Mouse (Mus musculus) left cerebral cortex, adult 2 months (tissue): ENCODE measurements at regions not wholly inside any gene's neighbourhood (a gene's known extent, or its start where the extent isn't known, plus 50 kb on each side); places are given as distances from the start of the nearest gene placed in this dataset.

Source experiments
- DNase-seq, 2 experiments: peaks; one replicate each; pipeline ENCODE4 v3.0.0; 2021 to 2022; ENCODE audit warnings: low spot score in 2 of 2, mixed read lengths in 1 of 2; ENCODE audit errors: extremely low spot score in 1 of 2
- H3K27ac ChIP-seq: fragments of 200-600 bp; 2 replicates; pipeline ENCODE4 v1.8.1; 2022
- H3K4me3 ChIP-seq: fragments of 200-600 bp; 2 replicates; pipeline ENCODE4 v1.8.1; 2022
- CTCF ChIP-seq: fragments of 200-600 bp; IDR thresholded peaks from 2 replicates; pipeline ENCODE4 v1.8.1; 2022; ENCODE audit warnings: antibody characterized with exemption, mild to moderate bottlenecking, moderate library complexity
- intact Hi-C: fragments of 180-260 bp; cut with DNase I; formaldehyde crosslinking; loops from one replicate; pipeline ENCODE4 v1.15.1; 2025

- Histone ChIP-seq H3K27ac (no peak overlapping the region), H3K4me3 (no peak overlapping the region)
- DNase-seq, result no peak
- no peak for TF ChIP-seq CTCF
- intact Hi-C loops, result no loop called here
Measured at GRCm38 (mm10) chr15:5514217-5514616, 270.2 kb upstream of the Ptger4 start.

DNA sequence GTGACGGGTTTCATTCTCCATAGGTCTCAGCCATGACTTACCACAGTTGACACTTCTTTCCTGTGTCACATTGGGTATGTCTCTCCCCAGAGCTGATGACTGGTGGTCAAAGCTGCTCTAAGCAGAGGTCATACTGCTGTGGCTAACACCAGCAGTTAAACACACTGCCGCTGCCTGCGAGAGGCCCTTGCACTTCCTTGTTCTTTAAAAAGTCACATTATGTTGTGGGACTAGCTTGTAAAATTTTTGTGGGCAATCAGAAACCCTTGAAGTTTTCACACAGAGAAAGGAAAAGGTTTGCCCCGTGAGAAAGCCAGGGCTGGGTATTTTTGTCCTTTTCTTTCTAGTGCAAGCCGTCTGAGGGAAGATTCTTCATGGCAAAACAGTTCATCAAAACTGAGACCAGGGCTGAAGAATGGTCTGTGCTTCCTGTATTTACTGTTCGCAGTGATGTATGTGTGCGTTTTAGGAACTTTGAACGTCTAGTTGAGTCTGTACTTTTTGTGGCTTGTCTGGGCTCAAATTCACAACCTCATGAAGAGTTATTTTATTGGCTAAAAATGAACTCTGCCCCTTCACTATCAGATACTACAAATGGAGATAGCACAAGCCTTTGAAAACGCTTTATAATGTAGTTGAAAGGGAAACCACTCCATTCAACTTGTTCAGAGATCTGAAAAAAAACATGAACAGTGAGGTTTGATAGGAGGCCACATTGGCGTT lies 273.4 kb upstream of the Ptger4 start:
- intact Hi-C loops, result no loop called here
- DNase-seq, result no peak
- H3K27ac ChIP-seq, result no peak overlapping the region
- no peak overlapping the region for H3K4me3 ChIP-seq
- TF ChIP-seq CTCF, result no peak

DNA sequence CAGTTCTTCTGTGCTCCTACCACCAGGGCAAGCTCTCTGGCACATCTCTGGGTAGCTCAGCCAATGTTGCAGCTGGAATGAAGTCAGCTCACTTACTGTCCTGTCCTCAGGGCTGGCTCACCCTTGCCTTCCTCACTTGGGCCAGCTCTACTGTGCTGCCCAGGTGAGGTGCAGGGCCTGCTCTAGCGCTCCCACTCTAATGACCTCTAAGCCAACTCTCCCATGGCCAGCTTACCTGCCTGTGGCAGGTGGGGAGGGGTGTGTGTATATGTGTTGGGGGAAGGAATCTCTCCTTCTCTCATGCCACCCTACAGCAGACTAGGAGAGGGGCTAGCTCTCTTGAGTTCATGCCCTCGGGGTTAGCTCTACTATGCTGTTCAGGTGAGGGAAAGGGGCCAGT lies 275.6 kb upstream of the Ptger4 start:
- Histone ChIP-seq H3K27ac (no peak overlapping the region), H3K4me3 (no peak overlapping the region)
- intact Hi-C loops, result no loop called here
- DNase-seq, result no peak
- TF ChIP-seq CTCF, result no peak

GRCm38 (mm10) chr15:5519997-5520396 lies 276.0 kb upstream of the Ptger4 start:
- TF ChIP-seq CTCF, result no peak
- Histone ChIP-seq H3K27ac (no peak overlapping the region), H3K4me3 (no peak overlapping the region)
- DNase-seq, result no peak
- intact Hi-C loops, result no loop called here

- H3K4me3 ChIP-seq, result no peak overlapping the region
- no peak for DNase-seq
- TF ChIP-seq CTCF, result no peak
- H3K27ac ChIP-seq, result no peak overlapping the region
- intact Hi-C loops, result no loop called here
Measured at GRCm38 (mm10) chr15:5528619-5529018, 284.6 kb upstream of the Ptger4 start.

- intact Hi-C loops, result no loop called here
- no peak for TF ChIP-seq CTCF
- DNase-seq, result no peak
- Histone ChIP-seq H3K27ac (no peak overlapping the region), H3K4me3 (no peak overlapping the region)
Measured at GRCm38 (mm10) chr15:5533656-5534055, 289.7 kb upstream of the Ptger4 start.

DNA sequence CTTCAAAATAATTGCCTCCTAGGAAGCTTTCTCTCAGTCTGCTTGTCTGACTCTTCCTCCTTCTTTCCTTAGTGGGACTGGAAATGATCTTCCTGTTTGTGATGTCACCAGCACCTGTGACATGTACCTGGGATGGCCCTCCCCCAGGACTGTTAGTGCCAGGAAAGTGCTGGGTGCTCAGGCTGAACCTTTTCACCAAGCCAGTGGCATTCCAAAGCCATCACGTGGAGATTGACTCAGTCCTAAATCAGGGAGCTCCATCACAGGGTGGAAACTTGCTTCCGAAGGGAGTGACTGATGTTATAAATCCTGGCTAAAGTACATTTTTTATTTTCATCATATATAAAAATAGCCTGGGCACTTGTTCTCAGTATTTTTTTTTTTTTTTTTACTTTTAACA lies 293.4 kb upstream of the Ptger4 start:
- Histone ChIP-seq H3K27ac (no peak overlapping the region), H3K4me3 (no peak overlapping the region)
- DNase-seq, result no peak
- intact Hi-C loops, result no loop called here
- TF ChIP-seq CTCF, result no peak

DNA sequence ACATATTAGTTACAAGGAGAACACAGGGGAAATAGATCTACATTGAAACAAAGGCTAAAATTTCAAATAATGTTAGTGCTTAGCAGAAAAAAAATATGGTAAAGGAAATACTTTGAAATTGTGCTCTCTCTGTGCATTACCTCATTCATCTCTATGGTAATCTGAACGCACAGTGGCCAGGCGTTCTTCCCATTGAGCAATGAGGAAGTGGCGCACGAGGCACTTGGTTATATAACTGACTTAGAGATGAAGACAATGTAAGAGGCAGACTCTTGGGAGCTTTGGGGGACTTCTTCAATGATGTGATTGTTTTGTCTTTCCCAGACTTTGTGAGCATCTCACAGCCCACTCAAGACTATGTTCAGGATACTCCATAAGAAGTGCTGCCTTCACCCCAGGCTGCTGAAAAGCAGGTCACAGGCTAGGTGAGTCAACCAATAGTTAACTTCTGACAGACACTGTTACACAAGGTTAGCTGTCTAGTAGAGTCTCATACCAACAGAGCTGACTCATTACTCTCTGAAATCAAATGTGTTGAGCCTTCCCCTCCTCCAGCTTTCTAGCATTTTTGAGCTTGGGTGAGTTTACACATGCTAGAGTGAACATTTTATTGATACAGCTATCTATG lies 295.4 kb upstream of the Ptger4 start:
- TF ChIP-seq CTCF, result no peak
- no peak for DNase-seq
- no peak overlapping the region for H3K27ac ChIP-seq
- H3K4me3 ChIP-seq, result no peak overlapping the region
- intact Hi-C loops, result no loop called here

DNA sequence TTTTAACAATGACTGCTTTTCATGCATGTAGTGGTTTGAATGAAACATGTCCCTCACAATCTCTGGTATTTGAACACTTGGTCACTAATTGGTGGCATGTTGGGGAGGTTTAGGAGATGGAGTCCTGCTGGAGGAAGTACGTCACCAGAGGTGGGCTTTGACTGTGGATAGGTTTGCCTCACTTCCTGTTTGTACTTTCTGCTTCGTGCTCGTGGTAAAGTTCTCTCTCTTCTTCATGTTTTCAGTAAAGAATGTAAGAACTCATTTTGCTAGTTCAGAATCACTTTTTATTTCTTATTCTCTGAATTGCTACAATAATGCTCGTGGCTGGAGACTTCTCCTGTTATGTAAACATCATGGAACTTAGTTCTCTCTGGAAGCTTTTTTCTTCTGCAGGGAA lies 310.5 kb upstream of the Ptger4 start:
- no peak for DNase-seq
- no peak overlapping the region for H3K27ac ChIP-seq
- no peak for TF ChIP-seq CTCF
- intact Hi-C loops, result no loop called here
- no peak overlapping the region for H3K4me3 ChIP-seq

- TF ChIP-seq CTCF, result no peak
- DNase-seq, result no peak
- H3K4me3 ChIP-seq, result no peak overlapping the region
- no peak overlapping the region for H3K27ac ChIP-seq
- intact Hi-C loops, result no loop called here
Measured at GRCm38 (mm10) chr15:5554926-5555325, 310.9 kb upstream of the Ptger4 start.

GRCm38 (mm10) chr15:5555381-5556066 lies 311.5 kb upstream of the Ptger4 start:
- no peak overlapping the region for H3K27ac ChIP-seq
- TF ChIP-seq CTCF, result no peak
- intact Hi-C loops, result no loop called here
- H3K4me3 ChIP-seq, result no peak overlapping the region
- DNase-seq, result no peak

GRCm38 (mm10) chr15:5561783-5562182 lies 317.8 kb upstream of the Ptger4 start:
- TF ChIP-seq CTCF, result no peak
- intact Hi-C loops, result no loop called here
- no peak for DNase-seq

More at GRCm38 (mm10) chr15:5561783-5562182, 317.8 kb upstream of the Ptger4 start:
- H3K4me3 ChIP-seq, result no peak overlapping the region
- H3K27ac ChIP-seq, result no peak overlapping the region
